Mouse (Mus musculus) kidney, postnatal 10 days (tissue): Measurements from ENCODE around the gene Prph.
A peak's percentile ranks its signal among the peaks of the same experiment; 100 is the strongest.
"Not testable (repeated sequence)": the region's sequence is repeated elsewhere in the genome, so short reads cannot be mapped to it uniquely, and the experiment has no call there.

Experiments
- DNase-seq: peaks from one replicate; pipeline ENCODE4 v3.0.0; 2021; ENCODE audit warnings: mixed read lengths

Gene Prph

DNA sequence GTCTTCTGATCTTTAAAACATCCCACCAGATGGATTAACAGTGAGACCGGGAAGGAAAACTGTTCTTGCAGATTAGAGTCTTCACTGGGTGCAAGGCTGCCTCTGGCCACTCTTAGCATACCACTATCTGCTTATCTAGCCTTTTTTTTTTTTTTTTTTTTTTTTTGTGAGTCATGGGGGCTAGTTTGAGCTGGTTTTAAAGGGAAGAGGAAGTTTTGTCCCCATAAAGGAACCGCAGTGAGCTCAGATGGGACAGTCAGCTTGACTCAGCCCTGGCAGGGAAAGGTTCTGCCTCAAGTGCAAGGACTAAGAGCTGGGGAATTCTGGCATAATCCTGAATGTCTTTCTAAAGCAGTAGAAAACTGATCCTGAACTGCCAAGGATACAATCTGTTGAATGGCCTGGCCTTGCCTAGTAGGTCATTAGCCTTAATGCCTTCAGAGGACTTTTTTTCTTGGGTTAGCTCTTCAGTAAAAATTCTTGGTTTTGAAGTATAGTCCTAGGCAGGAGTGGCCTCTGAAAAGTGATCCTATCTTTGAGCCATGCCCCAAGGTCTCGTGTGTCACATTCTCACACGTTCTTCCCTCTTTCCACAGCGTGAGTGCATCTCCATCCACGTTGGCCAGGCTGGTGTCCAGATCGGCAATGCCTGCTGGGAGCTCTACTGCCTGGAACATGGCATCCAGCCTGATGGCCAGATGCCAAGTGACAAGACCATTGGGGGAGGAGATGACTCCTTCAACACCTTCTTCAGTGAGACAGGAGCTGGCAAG is 21.3 kb upstream of the Prph start:
- DNase-seq: no peak

DNA sequence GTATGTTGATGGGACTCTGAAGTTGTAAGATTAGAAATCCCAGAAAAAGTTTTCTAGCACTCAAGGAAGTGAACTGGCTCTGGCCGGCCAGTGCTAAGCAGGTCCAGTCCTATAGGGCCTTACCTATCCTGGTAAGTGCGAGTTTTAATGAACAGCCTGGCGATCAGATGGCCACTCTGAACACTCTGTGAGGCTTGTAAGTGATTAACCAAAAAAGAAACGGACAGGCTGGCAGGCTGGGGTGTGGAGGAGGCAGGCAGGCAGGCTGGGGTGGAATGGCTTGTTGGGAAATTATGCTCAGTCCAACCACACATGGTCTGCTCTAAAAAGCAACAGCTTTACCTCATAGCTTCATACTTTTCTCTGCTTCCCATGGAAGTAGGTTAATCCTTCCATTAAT is 19.5 kb upstream of the Prph start:
- peak; percentile 55 for DNase-seq

DNA sequence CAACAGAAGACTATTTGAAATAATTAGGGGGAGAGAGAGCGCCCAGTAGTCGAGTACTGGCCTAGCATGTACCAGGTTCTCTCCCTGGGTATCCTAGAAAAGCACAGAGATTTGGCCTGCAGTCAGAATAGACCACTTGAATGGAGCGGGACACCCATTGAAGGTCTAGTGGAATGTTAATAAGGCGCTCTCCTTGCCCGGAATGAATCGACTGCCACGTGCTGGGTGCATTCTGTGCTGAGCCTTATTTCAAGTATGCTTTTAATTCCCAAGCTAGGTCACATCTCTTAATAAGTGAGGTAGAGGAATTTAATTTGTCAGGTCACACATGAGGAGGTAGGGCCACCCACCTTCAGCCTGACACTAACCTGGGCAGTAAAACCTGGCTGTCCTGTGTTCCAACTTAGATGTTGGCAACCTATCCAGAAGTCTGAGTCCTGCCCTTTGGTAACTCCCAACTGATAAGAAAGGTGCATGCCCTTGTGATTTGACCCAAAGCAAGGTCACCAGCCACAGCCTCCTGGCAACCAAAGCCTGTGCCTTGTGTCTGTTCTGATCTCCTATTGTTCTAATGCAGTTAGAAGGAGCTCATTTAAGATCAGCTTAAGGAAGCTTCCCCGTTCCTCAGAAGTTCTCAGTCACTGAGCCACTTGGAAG is 18.6 kb upstream of the Prph start:
- no peak for DNase-seq

DNA sequence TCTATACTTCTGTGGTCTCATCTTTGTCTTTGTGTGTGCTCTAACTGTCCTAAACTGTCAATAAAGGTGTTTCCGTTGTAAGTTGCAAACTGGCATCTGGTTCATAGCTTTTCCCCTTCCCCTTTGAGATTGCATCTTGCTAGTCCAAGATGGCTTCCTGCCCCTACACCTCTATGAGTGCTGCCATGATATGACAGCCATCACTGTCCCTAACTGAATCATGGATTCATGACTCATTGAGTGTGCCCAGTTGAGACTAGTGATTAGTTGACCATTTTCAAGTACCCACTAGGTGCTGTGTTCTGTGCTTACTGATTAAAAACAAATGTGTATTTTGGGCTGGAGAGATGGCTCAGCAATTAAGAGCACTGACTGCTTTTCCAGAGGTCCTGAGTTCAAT is 16.9 kb upstream of the Prph start:
- no peak for DNase-seq

DNA sequence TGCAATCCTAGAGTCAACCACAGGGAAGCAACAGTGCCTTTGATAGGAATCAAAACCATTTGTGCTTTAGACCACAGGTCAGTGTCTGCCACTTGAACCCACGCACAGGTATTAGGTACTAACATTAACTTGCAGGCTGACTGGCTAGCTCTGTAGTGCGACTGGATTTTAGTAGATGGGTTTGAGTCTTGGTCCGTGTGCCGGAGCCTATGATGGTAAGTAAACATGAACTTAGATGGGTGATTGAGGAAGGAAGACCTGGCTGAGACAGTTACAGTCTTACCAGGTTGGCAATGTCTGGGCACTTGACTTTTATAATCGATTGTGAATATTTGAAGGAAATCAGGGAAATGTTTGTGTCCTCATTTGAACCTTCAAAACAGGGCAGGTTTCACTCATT is 16.2 kb upstream of the Prph start:
- no peak for DNase-seq

DNA sequence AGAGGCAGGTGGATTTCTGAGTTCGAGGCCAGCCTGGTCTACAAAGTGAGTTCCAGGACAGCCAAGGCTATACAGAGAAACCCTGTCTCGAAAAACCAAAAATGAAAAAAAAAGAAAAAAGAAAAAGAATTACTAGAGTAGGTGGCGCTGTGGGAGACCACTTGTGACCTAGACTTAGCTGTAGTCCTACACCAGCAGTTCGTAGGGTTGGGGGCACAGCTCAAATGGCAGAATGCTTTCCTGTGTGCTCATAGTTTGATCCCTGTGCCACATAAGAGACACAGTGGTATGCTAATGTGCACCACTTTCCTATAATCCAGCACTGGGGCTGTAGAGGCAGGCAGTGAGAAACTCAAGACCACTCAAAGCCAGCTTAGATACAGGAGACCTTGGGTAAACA is 15.7 kb upstream of the Prph start:
- no peak for DNase-seq

DNA sequence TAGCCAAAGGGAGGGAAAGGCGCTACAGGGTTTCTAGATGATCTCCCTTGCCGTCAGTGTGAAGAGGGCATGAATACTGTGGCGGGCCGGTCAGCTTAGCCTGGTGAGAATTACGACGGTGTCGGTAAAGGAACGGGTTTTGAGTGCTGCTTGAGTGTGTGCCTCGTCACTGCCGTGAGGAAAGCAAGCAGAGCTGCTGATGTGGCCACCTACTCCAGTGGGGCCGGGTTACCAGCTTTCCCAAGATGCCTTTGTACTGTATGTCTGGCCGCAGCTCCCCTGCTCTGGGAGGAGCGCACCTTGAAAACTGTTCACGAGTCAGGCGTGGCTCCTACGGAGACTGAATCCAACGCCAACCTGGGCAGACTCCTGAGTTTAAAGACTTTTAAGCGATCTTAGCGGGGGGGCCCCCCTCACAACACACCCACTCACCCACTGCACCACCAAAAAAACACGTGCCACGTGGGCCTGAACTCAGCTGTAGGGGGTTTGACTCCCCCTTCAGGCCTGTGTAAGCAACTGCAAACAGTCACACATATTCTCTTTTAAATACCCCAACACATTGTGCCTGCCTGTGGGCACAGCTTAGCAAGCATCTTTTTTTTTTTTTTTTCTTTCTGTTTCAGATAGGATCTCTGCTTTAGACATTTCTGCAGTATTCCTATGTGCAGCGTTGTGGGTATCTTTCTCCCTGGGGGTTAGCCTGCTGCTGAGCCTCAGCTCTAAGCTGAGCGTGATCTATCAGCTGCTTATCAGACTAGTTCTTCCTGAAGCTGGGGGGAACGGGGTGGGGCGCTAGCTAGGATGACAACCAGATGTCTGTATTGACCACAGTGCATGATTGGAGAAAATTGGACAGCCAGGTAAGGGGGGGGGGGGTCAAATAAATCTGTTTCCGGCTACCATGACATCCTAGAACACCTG is 14.7 kb upstream of the Prph start:
- no peak for DNase-seq

DNA sequence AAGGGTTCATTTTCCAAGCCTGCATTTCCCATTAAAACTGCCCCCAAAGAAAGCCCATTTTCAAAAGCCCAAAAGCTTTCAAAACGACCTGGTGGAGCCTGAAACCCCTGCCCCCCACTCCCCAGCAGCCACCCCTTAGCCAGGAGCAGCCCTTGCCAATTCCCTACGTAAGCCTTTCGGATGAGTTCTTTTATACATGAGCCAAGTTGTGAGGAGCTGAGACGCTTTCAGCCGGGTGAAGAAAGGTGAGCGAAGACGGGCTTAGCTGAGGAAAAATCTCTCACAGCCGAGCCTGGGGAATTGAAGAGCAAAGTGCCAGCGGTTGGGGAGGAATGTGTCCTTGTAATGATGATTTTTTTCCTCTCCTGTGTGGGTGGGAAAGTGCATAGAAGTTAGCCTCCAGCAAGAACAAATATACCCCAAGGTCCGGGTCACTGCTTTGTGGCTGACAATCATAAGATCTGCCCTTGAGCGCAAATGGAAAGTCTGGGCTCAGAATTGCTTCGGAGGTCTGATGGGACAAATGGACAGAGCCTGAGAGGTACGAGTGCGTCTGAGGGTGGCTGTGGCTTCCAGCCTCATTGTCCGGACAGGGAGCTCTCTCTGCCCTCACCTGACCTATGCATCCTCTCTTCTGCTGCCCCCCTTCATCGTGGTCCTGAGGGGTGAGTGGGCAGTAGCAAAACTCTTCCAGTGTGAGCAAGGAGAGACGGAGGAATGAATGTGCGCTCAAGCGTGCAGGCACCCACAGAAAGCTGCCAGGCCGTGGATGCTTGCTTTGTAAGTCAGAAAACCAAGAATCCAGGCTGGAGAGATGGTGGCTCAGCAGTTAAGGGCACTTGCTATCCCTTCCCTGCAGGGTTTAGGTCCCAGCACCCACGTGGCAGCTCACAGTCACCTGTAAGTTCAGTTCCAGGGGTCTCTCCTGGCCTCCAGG is 13.8 kb upstream of the Prph start:
- no peak for DNase-seq

DNA sequence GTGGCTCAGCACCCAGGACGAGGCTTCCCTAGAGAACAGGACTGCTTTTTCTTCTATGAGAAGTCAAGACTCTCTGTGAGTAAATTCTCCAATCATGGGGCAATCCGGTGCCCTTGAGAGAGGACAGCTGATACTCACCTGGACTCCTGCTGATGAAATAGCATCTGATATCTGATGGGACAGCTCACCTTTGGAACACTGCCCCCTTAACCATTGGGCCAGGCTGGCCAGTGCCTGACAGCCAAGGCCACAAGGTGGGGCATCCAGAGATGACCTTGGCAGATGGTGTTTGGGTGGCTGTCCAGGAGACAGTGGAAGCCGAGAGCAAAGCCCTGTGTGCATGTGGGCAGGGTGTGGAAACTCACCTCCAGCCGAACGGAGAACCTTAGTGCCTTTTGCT is 12.6 kb upstream of the Prph start:
- no peak for DNase-seq

DNA sequence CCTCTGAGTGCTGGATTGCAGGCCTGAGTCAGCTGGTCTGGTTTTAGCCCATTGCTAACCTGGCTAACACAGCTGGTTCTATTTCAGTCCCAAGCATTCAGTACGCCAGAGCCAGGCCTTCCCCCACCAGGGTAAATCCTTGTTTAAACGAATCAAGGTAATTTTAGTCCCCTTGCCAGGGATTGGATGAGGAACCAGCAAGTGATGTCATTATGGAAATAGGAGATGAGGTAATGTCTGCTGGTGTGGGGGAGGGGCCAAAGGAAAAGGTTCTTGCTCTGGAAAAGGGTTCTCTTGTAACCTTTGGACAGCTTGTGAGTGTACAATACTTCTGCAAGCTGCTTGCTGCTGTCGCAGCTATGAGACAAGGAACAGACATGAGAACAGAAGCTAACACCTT is 10.1 kb upstream of the Prph start:
- DNase-seq: peak; percentile 40

DNA sequence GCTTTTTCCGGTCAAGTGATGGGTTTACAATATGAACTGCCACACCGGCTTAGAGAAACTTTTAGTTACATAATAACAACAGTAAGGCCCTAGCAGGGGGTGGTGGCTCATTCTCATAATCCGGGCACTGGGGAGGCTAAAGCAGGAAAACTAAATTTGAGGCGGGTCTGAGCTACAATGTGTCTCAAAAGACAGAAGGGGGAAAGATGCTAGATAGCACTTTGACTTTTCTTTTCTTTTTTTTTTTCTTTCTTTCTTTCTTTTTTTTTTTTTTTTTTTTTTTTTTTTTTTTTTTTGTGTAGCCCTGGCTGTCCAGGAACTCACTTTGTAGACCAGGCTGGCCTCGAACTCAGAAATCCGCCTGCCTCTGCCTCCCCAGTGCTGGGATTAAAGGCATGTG is 9.2 kb upstream of the Prph start:
- DNase-seq: not testable (repeated sequence)

DNA sequence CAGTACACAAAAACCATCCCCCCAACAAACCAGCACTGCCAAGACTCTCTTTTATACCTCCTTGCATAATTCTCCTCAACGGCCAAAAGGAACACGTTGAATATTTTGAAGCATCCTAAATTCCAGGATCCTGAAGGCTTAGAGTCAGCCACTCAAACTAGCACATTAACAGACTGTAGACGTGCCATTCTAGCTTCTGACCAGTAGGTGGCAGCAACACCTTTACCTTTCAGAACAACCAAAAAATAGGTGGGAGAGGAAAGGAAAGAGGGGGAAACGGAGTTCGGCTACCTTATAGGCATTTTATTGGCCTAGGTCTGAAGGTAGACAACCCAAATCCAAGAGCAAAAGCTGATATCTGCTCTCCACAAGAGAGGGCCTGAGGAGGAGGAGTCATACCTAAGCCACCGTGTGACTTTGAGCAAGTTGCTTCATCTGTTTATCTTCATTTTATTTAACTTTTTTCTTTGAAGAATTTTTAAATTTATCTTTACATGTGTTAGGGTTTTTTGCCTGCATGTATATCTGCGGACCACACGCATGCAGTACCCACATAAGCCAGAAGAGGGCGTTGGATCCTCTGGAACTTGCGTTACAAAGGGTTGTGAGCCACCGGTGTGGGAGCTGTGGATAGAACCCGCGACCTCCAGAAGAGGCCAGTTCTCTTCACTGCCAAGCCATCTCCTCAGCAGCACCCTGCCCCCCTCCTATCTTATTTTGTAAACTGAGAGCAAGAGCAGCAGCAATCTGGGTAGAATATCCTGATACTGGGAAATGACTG is 5.3 kb upstream of the Prph start:
- peak; percentile 74 for DNase-seq

DNA sequence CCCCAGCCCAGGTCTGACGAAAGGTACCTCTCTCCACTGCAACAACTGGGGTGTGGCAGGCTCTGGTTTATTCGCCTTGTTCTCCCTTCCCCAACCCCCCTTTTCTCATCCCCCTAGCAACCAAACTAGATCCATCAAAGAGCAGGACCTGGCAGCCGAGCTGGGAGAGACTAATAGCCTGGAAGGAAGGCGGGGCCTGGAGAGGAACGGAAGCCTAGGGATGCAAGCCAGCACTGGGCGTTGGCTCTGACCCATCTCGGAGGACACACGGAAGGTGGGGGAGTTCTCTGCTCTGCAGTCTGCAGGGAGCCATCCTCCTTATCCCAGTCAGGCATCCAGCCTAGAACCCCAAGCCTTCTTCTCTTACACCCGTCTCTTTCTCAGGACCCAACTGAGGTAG is 1.6 kb upstream of the Prph start:
- DNase-seq: peak; percentile 55

DNA sequence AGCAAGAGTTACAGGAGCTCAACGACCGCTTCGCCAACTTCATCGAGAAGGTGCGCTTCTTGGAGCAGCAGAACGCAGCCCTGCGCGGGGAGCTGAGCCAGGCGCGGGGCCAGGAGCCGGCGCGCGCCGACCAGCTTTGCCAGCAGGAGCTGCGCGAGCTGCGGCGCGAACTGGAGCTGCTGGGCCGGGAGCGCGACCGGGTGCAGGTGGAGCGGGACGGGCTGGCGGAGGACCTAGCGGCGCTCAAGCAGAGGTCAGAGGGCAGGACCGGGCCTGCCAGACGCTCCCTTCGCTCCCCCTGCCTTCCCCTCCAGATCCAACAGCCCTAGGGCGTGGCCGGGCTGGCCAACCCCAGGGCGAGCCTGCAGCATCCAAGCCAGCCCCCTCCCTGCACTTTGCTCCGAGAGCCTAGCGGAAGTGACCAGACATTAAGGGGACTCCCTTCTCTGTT is 562 bp downstream of the Prph start:
- peak; percentile 49 for DNase-seq

DNA sequence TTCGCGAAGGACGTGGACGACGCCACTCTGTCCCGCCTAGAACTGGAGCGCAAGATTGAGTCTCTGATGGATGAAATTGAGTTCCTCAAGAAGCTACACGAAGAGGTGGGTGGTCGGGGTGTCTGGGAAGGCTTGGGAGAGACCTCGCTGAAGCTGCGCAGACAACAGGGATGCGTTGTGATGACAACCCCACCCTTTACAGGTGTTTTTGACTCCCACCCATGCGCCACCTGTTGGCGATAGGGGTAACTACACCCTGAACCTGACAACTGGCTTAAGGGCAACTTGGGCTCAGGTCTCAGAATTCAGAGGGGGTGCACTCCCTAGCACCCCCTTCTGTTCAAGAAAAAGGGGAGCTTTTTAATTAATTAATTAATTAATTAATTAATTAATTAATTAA is 1.4 kb downstream of the Prph start:
- peak; percentile 55 for DNase-seq

DNA sequence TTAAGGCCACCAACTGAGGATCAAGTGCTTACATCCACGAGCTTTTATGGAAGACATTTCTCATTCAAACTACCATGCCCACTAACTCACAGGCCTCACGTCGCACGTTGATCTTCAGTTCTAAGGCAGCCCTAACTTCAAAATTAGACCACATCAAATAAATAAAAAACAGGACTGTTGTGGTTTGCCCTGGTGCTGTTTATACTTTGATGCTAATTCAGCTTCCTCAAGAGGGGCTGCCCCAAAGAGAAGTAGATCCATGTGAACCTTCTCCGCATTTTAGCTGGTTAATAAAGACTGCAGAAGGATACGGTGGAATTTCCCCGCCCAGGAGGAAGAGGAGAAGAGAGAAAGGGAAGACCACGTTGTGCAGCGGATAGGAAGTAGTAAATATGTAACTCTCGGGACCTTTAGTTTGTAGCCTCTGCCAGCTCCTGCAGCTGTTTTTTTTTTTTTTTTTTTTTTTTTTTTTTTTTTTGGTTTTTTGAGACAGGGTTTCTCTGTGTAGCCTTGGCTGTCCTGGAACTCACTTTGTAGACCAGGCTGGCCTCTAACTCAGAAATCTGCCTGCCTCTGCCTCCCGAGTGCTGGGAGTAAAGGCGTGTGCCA is 10.7 kb downstream of the Prph start:
- no peak for DNase-seq

DNA sequence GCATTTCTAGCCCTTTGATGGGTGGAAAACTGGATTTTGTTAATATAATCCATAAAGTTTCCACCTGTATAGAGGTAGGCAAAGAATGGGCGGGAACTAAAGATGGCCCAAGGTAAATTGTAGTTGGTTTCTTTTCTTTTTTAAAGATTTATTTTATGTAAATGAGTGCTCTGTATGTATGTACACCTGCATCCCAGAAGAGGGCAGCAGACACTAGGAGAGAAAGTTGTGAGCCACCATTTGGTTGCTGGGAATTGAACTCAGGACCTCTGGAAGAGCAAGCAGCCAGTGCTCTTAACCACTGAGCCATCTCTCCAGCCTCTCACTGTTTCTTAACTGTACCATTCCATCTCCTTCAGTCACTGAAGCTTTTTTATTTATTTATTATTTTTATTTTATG is 17.0 kb downstream of the Prph start:
- DNase-seq: no peak

DNA sequence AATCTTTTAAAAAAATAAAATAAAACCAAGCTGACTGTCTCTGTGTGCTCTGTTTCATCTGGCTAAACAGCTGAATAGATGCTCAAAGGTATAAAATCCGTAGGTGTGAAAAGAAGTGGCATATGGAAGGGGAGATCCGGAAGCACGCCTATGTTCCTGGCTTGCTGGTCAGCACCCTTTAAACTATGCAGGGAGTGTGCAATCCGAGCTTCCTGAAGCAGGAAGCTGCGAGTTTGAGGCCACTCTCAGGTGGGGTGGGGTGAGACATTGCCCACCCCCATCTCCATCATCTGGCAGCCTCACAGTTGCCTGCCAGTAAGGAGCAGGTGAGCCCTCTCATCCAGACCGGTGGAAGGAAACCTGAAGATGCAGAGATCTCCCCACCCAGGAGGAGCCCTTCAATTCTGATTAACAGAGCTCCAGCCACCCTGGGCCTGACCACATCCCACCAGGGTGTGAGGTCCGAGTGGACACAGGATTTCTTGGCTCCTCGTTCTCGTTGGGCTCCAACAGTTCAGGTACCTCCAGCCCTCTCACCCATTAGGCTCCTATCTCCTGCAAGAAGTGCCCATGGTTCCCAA is 19.1 kb downstream of the Prph start, which contains the start of gene Troap:
TSS of gene Troap (plus strand) at position 557 of the 581 bp plus-strand sequence.
- DNase-seq: no peak

DNA sequence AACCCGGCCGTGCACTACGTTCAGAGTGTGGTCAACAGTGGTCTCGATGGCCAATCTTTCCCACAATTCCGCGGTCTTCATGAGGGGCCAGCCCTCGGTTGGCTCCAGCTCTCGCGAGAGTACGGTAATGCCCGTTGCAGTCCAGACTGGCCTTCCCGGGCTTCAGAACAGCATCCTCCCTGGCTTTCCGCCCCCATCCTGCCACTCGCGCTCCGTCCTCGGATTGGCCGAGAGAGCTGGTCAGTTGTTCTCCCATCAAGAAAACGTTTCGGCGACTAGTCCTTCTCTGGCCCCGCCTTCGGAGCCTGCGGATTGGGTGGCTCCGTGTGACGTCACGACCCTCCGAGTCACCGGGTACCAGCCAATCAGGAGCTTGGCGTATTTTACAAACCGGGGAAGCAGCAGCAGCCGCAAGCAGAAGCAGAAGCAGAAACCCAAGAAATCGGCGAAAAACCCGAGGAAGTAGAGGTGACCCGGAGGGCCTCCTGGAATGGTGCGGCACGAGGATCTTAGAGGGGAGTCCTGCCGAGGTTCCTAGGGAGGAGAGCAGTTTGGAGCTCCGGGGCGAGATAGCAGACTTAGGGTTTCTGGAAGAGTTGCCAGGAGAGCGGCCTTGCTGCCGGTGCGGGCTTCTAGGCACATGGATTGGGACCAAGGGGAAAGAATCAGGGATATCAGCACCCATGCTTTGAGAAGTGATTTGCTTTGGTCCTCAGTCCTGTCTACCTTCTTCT is 19.8 kb downstream of the Prph start:
- DNase-seq: peak; percentile 99

DNA sequence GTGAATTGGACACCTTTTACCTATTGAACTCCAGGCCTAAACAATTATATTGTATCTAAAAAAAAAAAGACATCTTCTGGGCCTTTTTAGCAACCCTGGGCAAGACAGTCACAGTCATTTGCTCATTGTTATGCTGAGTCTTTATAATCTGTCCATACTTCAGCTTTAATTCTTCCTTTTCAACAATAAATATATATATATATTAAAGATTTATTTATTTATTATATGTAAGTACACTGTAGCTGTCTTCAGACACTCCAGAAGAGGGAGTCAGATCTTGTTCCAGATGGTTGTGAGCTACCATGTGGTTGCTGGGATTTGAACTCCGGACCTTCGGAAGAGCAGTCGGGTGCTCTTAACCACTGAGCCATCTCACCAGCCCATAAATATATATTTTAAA is 21.0 kb downstream of the Prph start:
- DNase-seq: not testable (repeated sequence)
